Mouse (Mus musculus) hindbrain, postnatal 0 days (tissue): Measurements from ENCODE around the gene Ahdc1. TPM values are rescaled to one million over a fixed set of nuclear protein-coding genes. Genes with fewer than 3 reads are reported as not detected.

Experiments
- ATAC-seq: fragments of 200-750 bp; cut with Nextera tagmentation; 2 replicates; pipeline ENCODE4 v1.8.0; 2017; ENCODE audit warnings: mild to moderate bottlenecking, moderate TSS enrichment, moderate library complexity
- DNase-seq: peaks from one replicate; pipeline ENCODE4 v3.0.0-alpha.2; 2015; ENCODE audit warnings: low spot score
- H3K27ac ChIP-seq: fragments of 300-500 bp; sonication (generic); 2 replicates; pipeline ENCODE4 v1.5.1; 2014; ENCODE audit warnings: mild to moderate bottlenecking
- H3K27me3 ChIP-seq: fragments of 300-500 bp; sonication (generic); 2 replicates; pipeline ENCODE4 v1.6.1; 2014; ENCODE audit warnings: low read length, mixed read lengths; ENCODE audit not compliant: insufficient read depth
- H3K36me3 ChIP-seq: fragments of 300-500 bp; sonication (generic); 2 replicates; pipeline ENCODE4 v1.6.1; 2014; ENCODE audit warnings: low read length, mixed read lengths; ENCODE audit not compliant: insufficient read depth
- H3K4me1 ChIP-seq: fragments of 300-500 bp; sonication (generic); 2 replicates; pipeline ENCODE4 v1.6.1; 2014; ENCODE audit warnings: antibody characterized with exemption, low read length, mixed read lengths; ENCODE audit not compliant: insufficient read depth
- H3K4me2 ChIP-seq: fragments of 300-500 bp; sonication (generic); 2 replicates; pipeline ENCODE4 v1.6.1; 2014; ENCODE audit warnings: low read depth, mild to moderate bottlenecking, low read length, moderate library complexity, mixed read lengths
- H3K4me3 ChIP-seq: fragments of 300-500 bp; sonication (generic); 2 replicates; pipeline ENCODE4 v1.5.1; 2014; ENCODE audit warnings: low read length
- H3K9ac ChIP-seq: fragments of 300-500 bp; sonication (generic); replicated peaks from 2 replicates; pipeline ENCODE4 v1.6.1; 2014; ENCODE audit warnings: mild to moderate bottlenecking, low read length, moderate library complexity, mixed read lengths
- H3K9me3 ChIP-seq: fragments of 300-500 bp; sonication (generic); 2 replicates; pipeline ENCODE4 v1.6.1; 2016; ENCODE audit warnings: low read length, mixed read lengths
- CTCF ChIP-seq: IDR thresholded peaks from 2 replicates; pipeline ENCODE4 v1.5.1; 2016; ENCODE audit warnings: antibody characterized with exemption, control low read depth, low read depth
- WGBS: fragments of 180-500 bp; shearing (Covaris S2); extraction: QIAGEN DNeasy Blood & Tissue Kit; methylation state at CpG from one replicate; pipeline ENCODE4 v1.1.7; 2014; 5-methylcytosine and 5-hydroxymethylcytosine counted together
- polyA plus RNA-seq: library from polyadenylated mRNA; unstranded; fragments of >200 nt; fragmentation: Nextera tagmentation; extraction: Ambion mirVana; gene quantifications from 2 replicates; pipeline ENCODE4 v1.2.1, GENCODE M21; 2015
- total RNA-seq: library from RNA; depleted of rRNA; stranded (reverse); fragments of >200 nt; gene quantifications from 2 replicates; pipeline ENCODE4 v1.2.3, GENCODE M21; 2014

Gene Ahdc1
- total and polyA plus RNA-seq, 2 experiments from 2014 or later: 10.8 to 106 TPM

DNA sequence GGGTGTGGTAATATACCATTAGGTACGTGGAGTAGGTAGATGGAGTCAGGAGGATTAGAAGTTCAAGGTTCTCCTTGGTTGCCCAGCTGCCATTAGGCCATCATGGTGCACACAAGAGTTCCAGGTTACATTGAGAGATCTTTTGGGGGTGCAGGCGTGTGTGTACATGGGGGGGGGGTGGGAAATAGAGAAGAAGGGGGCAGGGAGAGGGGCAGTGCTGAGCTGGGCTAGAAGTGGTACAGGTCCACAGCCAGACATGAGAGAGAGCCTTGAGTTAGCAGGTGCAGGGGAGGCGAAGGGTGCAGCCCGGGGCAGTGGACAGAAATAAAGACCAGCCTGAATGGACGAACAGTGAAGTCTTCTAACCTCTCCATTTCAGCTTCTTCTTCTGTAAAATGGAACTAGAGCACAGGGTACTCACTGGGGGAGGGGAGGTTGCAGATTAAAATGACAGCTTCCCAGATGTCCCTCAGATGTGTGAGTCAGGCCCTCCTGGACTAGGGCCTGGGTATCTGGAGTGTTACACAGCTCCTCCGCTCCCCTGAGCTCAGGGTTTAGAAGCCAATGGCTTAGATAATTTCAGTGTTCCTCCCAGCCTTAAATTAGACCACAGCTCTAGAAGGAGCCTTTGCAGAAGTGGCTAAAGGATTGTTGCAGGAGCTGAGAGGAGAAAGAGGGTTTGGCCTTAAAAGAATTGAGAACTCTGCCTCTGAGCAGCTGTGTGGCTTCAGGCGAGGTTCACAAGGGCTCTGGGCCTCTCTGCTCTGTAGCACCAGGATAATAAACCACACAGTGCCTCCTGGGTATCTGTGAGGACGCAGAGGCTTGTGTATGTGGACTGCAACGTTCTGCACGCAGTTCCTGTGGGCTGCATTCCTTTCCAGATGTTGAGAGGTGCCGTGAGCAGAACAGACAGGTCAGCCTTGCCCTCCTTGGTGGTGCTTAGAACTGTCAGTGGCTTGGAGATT lies 47.7 kb downstream of the Ahdc1 start:
- no peak overlapping the region for H3K4me2 ChIP-seq
- no peak for DNase-seq
- H3K9me3 ChIP-seq: no peaks in the 10 kb centered on the region
- 0 out of 2 replicates have a peak overlapping the region, but pooled peaks have one; percentile 10 for H3K9ac ChIP-seq
- no peak for TF ChIP-seq CTCF
- 77% methylated on average over 11 of the region's 11 CpGs for WGBS
- no peak for ATAC-seq
- no peaks in the 10 kb centered on the region for H3K27me3 ChIP-seq
- H3K4me3 ChIP-seq: no peak overlapping the region
- peaks cover 40% of the 10 kb centered on the region for H3K36me3 ChIP-seq
- no peak overlapping the region for H3K27ac ChIP-seq
- H3K4me1 ChIP-seq: peaks cover 11% of the 10 kb centered on the region; the same call in 1 of the 2 replicates

DNA sequence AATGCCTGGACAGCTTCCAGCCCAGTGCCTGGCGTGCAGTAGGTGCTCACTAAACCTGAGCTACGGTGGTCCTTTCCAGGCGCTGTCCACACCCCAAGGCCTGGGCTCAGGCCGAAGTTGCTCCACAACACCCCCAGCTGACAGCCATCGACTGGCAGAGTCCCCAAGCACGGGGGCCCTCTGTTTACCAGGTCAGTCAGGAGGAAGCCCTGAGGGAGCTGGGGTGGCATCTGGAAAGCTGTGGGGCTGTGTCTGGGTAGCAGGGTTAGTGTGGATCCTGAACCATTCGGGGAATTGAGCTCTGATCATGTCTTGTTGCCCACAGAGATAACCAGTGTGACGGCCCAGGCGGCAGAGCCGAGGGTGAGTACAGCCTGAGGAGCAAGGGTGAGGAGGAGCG lies 49.6 kb downstream of the Ahdc1 start:
- no peak overlapping the region for H3K4me3 ChIP-seq
- no peak overlapping the region for H3K4me2 ChIP-seq
- H3K4me1 ChIP-seq: peaks cover 11% of the 10 kb centered on the region; the same call in 1 of the 2 replicates
- no peaks in the 10 kb centered on the region for H3K9me3 ChIP-seq
- peaks cover 59% of the 10 kb centered on the region for H3K36me3 ChIP-seq
- no peak for TF ChIP-seq CTCF
- ATAC-seq (no peak), DNase-seq (no peak)
- no peak overlapping the region for H3K27ac ChIP-seq
- no peak overlapping the region for H3K9ac ChIP-seq
- WGBS: 89% methylated on average over 11 of the region's 11 CpGs
- H3K27me3 ChIP-seq: no peaks in the 10 kb centered on the region

DNA sequence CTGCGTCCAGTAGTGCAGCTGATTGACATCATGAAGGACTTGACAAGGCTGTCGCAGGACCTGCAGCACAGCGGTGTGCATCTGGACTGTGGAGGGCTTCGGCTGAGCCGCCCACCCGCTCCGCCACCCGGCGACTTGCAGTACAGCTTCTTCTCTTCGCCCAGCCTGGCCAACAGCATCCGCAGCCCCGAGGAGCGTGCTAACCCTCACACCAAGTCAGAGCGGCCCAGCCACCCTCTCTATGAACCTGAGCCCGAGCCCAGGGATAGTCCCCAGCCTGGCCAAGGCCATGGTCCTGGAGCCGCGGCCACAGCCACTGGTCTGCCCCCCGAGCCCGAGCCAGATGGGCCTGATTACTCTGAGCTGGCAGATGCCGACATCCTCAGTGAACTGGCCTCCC lies 50.7 kb downstream of the Ahdc1 start:
- Histone ChIP-seq H3K27ac (no peak overlapping the region), H3K36me3 (peaks cover 65% of the 10 kb centered on the region), H3K27me3 (no peaks in the 10 kb centered on the region), H3K9ac (no peak overlapping the region), H3K4me2 (no peak overlapping the region), H3K9me3 (no peaks in the 10 kb centered on the region), H3K4me3 (no peak overlapping the region), H3K4me1 (peaks cover 6% of the 10 kb centered on the region; the same call in 1 of the 2 replicates)
- no peak for TF ChIP-seq CTCF
- ATAC-seq (no peak), DNase-seq (no peak)
- WGBS: 87% methylated on average over 20 of the region's 20 CpGs

DNA sequence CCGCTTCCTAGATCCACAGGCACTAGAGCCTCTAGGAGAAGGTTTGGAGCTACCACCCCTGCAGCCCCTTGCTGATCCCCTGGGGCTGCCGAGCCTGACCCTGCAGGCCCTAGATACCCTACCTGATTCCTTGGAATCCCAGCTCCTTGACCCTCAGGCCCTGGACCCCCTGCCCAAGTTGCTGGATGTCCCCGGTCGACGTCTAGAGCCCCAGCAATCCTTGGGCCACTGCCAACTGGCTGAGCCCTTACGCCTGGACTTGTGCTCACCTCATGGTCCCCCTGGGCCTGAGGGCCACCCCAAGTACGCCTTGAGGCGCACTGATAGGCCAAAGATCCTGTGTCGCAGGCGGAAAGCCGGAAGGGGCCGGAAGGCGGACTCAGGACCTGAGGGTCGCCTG lies 51.2 kb downstream of the Ahdc1 start:
- H3K27ac ChIP-seq: no peak overlapping the region
- WGBS: 90% methylated on average over 14 of the region's 14 CpGs
- ATAC-seq (no peak), DNase-seq (no peak)
- H3K36me3 ChIP-seq: peaks cover 65% of the 10 kb centered on the region
- no peak overlapping the region for H3K4me3 ChIP-seq
- no peaks in the 10 kb centered on the region for H3K9me3 ChIP-seq
- peaks cover 6% of the 10 kb centered on the region; the same call in 1 of the 2 replicates for H3K4me1 ChIP-seq
- no peak overlapping the region for H3K9ac ChIP-seq
- no peak for TF ChIP-seq CTCF
- H3K27me3 ChIP-seq: no peaks in the 10 kb centered on the region
- H3K4me2 ChIP-seq: no peak overlapping the region

DNA sequence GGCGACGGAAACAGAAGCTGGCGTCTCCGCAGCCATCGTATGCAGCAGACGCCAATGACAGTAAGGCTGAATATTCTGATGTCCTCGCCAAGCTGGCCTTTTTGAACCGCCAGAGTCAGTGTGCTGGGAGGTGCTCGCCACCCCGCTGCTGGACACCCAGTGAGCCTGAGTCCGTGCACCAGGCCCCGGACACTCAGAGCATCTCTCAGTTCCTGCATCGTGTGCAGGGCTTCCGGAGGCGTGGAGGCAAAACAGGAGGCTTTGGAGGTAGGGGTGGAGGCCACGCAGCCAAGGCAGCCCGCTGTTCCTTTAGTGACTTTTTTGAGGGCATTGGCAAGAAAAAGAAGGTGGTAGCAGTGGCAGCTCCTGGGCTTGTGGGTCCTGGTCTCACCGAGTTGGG lies 52.1 kb downstream of the Ahdc1 start:
- H3K36me3 ChIP-seq: peaks cover 65% of the 10 kb centered on the region
- TF ChIP-seq CTCF: no peak
- no peak overlapping the region for H3K4me2 ChIP-seq

DNA sequence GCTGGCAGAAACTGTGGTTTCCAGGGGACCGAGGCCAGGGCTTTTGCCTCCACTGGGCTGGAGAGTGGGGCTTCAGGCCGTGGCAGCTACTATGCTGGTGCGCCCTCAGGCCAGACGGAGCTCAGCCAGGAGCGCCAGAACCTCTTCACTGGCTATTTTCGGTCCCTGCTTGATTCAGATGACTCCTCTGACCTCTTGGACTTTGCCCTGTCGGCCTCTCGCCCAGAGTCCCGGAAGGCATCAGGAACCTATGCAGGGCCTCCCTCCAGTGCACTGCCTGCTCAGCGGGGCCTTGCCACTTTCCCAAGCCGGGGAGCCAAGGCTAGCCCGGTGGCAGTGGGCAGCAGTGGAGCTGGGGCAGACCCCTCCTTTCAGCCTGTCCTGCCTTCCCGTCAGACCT lies 52.7 kb downstream of the Ahdc1 start:
- WGBS: 88% methylated on average over 13 of the region's 13 CpGs
- DNase-seq (no peak), ATAC-seq (no peak)
- Histone ChIP-seq H3K4me2 (no peak overlapping the region), H3K9me3 (no peaks in the 10 kb centered on the region), H3K4me1 (peaks cover 4% of the 10 kb centered on the region; the same call in 1 of the 2 replicates), H3K27ac (no peak overlapping the region), H3K9ac (no peak overlapping the region), H3K36me3 (peaks cover 65% of the 10 kb centered on the region), H3K4me3 (no peak overlapping the region), H3K27me3 (no peaks in the 10 kb centered on the region)
- TF ChIP-seq CTCF: no peak

More for the DNA sequence above, 52.1 kb downstream of the Ahdc1 start:
- DNase-seq: no peak
- H3K9me3 ChIP-seq: no peaks in the 10 kb centered on the region
- no peaks in the 10 kb centered on the region for H3K4me1 ChIP-seq
- no peak overlapping the region for H3K27ac ChIP-seq
- ATAC-seq: no peak
- H3K9ac ChIP-seq: no peak overlapping the region
- no peaks in the 10 kb centered on the region for H3K27me3 ChIP-seq
- H3K4me3 ChIP-seq: no peak overlapping the region
- WGBS: 92% methylated on average over 18 of the region's 18 CpGs

DNA sequence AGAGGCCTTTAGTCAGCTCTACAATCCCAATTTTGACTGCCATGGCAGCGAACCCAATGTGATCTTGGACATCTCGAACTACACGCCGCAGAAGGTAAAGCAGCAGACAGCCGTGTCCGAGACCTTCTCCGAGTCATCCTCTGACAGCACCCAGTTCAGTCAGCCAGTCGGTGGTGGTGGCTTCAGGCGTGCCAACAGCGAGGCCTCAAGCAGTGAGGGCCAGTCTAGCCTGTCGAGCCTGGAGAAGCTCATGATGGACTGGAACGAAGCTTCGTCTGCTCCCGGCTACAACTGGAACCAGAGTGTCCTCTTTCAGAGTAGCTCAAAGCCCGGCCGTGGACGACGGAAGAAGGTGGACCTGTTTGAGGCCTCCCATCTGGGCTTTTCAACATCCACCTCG lies 53.7 kb downstream of the Ahdc1 start:
- WGBS: 94% methylated on average over 19 of the region's 19 CpGs
- H3K4me1 ChIP-seq: peaks cover 7% of the 10 kb centered on the region; the same call in 1 of the 2 replicates

More for the DNA sequence above, 53.7 kb downstream of the Ahdc1 start:
- H3K9me3 ChIP-seq: no peaks in the 10 kb centered on the region
- ATAC-seq (no peak), DNase-seq (no peak)
- no peaks in the 10 kb centered on the region for H3K27me3 ChIP-seq
- peaks cover 61% of the 10 kb centered on the region for H3K36me3 ChIP-seq
- no peak overlapping the region for H3K27ac ChIP-seq
- no peak for TF ChIP-seq CTCF
- H3K9ac ChIP-seq: no peak overlapping the region
- H3K4me2 ChIP-seq: no peak overlapping the region
- no peak overlapping the region for H3K4me3 ChIP-seq
